7 mouse cellular contexts compared by ENCODE assay signal in the genomic region with DNA sequence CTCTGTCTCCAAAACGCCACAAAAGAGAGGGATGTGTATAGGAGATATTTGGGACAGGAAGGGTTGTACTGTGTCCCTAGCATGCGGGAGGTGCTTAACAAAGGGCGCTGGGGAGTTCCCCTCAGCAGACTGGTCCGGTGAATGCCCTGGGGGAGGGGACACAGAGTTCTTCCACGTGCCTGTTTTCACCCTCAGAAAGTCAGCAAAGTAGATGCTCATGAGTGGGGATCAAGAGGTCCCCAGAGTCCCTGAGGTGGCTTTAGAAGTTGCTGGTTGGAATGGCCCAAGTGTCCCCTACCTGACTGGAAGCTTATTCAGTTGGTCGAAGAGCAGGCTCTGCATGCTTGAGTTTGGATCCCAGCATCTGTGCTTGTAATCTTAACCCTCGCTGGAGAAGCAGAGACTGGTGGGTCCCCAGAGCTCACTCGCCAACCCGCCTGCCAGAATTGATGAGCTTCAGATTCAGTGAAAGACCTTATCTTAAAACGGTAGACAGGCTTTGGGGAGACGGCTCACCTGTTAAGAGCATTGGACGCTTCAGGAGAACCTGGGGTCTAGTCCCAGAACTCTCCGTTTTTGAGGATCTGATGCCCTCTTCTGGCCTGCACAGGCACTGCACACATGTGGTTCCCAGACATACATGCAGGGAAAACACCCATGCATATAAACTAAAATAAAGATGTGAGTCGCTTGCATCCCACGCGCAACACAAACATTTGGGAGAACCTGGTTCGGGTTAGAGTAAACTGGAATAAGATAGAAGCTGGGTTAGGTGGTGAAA. TPM values are rescaled to one million over a fixed set of nuclear protein-coding genes. Genes with fewer than 3 reads are reported as not detected.
DNase-seq lines count a peak whose midpoint lies in the region; ATAC-seq lines count a peak whose summit lies in the region.

No protein-coding gene starts in this region.

- no peak overlapping the region for H3K4me3 ChIP-seq in intestine, embryonic 14.5 days (ENCODE audit: low read depth, low read length)

- no peaks in the 10 kb centered on the region for H3K36me3 ChIP-seq in intestine, embryonic 14.5 days (ENCODE audit: control insufficient read depth, insufficient read depth, low read length)

- 24% methylated on average over 17 of the region's 17 CpGs for WGBS in intestine, embryonic 14.5 days

- H3K4me2 ChIP-seq in intestine, embryonic 14.5 days (ENCODE audit: low read length), result peak overlapping the region; percentile 26

- intact Hi-C loops in left cerebral cortex, postnatal 14 days (cut with DNase I), result loop anchor here (2.0 kb wide), 2 partner anchors 84 to 156 kb away; a partner anchor contains a TSS

- peaks cover 13% of the 10 kb centered on the region for H3K4me1 ChIP-seq in intestine, embryonic 14.5 days (replicated peaks; ENCODE audit: control insufficient read depth, insufficient read depth, low read length)

- H3K27me3 ChIP-seq in intestine, embryonic 14.5 days (replicated peaks; ENCODE audit: control insufficient read depth, insufficient read depth, low read length), result no peaks in the 10 kb centered on the region

- H3K9ac ChIP-seq in intestine, embryonic 14.5 days (ENCODE audit: low read length), result no peak overlapping the region

- ATAC-seq in intestine, embryonic 14.5 days (replicated peaks; ENCODE audit: low FRiP score, low TSS enrichment, low read depth), result peak; percentile 44; the same call in 1 of the 2 replicates
- peak; percentile 76 for ATAC-seq in megakaryocyte-erythroid progenitor cell, adult 5-6 weeks (replicated peaks; ENCODE audit: low FRiP score, low TSS enrichment, poor library complexity, severe bottlenecking)

- H3K27ac ChIP-seq in intestine, embryonic 14.5 days (ENCODE audit: low read depth), result no peak overlapping the region

- peak; percentile 74 to 79 for DNase-seq in adrenal gland, adult 18-20 months (ENCODE audit: low spot score in 2 of 2)
- DNase-seq in embryo, embryonic 10 days (ENCODE audit: low spot score), result peak; percentile 86
- peak; percentile 55 for DNase-seq in gastrocnemius, postnatal 25 days
- DNase-seq in intestine, embryonic 14.5 days (ENCODE audit: low spot score), result peak; percentile 95
- DNase-seq in left cerebral cortex, postnatal 14 days (ENCODE audit: low spot score in 2 of 2), result peak; percentile 87 to 90
- peak; percentile 59 to 67 for DNase-seq in right cerebral cortex, postnatal 36 days (ENCODE audit: low spot score in 2 of 2)

- no peaks in the 10 kb centered on the region for H3K9me3 ChIP-seq in intestine, embryonic 14.5 days (ENCODE audit: control insufficient read depth, low read length)

RNA-seq across cellular contexts. Expression of a gene that starts 6.3 kb away (rescaled TPM):
- total RNA-seq in adrenal gland, adult 18-20 months (2021), result 1 to 10 TPM in 1 of 2 experiments, under 1 TPM in 1; 0.83 to 3.0 TPM
- total RNA-seq in gastrocnemius, postnatal 25 days (2021), result 1 to 10 TPM in 1 of 2 experiments, under 1 TPM in 1; 0.99 to 1.2 TPM
- 2.3 and 2.5 TPM in 2 replicates for polyA plus RNA-seq in intestine, embryonic 14.5 days (2014; fragmentation: Nextera tagmentation; extraction: Ambion mirVana)
- total RNA-seq in left cerebral cortex, postnatal 14 days (2021), result not detected
- total RNA-seq in megakaryocyte-erythroid progenitor cell, adult 5-6 weeks (2014; fragmentation: Nextera tagmentation), result not detected in 2 replicates
- total RNA-seq in megakaryocyte-erythroid progenitor cell, adult 5-6 weeks (2017), result not detected in 2 replicates

RNA-seq across cellular contexts. Expression of a gene that starts 8.9 kb away (rescaled TPM):
- 100 to 1,000 TPM; 164 to 265 TPM for total RNA-seq in adrenal gland, adult 18-20 months (2021)
- total RNA-seq in gastrocnemius, postnatal 25 days (2021), result 10 to 100 TPM; 56.3 to 63.9 TPM
- polyA plus RNA-seq in intestine, embryonic 14.5 days (2014; fragmentation: Nextera tagmentation; extraction: Ambion mirVana), result 56.7 and 60.1 TPM in 2 replicates
- total RNA-seq in left cerebral cortex, postnatal 14 days (2021), result 10 to 100 TPM; 22.6 to 25.2 TPM
- 81.0 and 92.5 TPM in 2 replicates for total RNA-seq in megakaryocyte-erythroid progenitor cell, adult 5-6 weeks (2014; fragmentation: Nextera tagmentation)
- 23.3 and 50.0 TPM in 2 replicates for total RNA-seq in megakaryocyte-erythroid progenitor cell, adult 5-6 weeks (2017)

RNA-seq across cellular contexts. Expression of a gene that starts 34.9 kb away (rescaled TPM):
- total RNA-seq in adrenal gland, adult 18-20 months (2021), result 1 to 10 TPM; 2.5 to 2.7 TPM
- 1 to 10 TPM; 7.5 to 8.5 TPM for total RNA-seq in gastrocnemius, postnatal 25 days (2021)
- polyA plus RNA-seq in intestine, embryonic 14.5 days (2014; fragmentation: Nextera tagmentation; extraction: Ambion mirVana), result 0.97 and 1.5 TPM in 2 replicates
- total RNA-seq in left cerebral cortex, postnatal 14 days (2021), result 1 to 10 TPM; 1.0 to 2.4 TPM
- 0.27 TPM in 1 of 2 replicates, not detected in the other for total RNA-seq in megakaryocyte-erythroid progenitor cell, adult 5-6 weeks (2014; fragmentation: Nextera tagmentation)
- not detected in 2 replicates for total RNA-seq in megakaryocyte-erythroid progenitor cell, adult 5-6 weeks (2017)

RNA-seq across cellular contexts. Expression of a gene that starts 35.0 kb away (rescaled TPM):
- total RNA-seq in adrenal gland, adult 18-20 months (2021), result 10 to 100 TPM; 47.1 to 48.6 TPM
- 10 to 100 TPM; 13.8 to 19.2 TPM for total RNA-seq in gastrocnemius, postnatal 25 days (2021)
- polyA plus RNA-seq in intestine, embryonic 14.5 days (2014; fragmentation: Nextera tagmentation; extraction: Ambion mirVana), result 14.7 and 15.0 TPM in 2 replicates
- 10 to 100 TPM; 24.2 to 33.3 TPM for total RNA-seq in left cerebral cortex, postnatal 14 days (2021)
- total RNA-seq in megakaryocyte-erythroid progenitor cell, adult 5-6 weeks (2014; fragmentation: Nextera tagmentation), result 35.5 and 79.3 TPM in 2 replicates
- total RNA-seq in megakaryocyte-erythroid progenitor cell, adult 5-6 weeks (2017), result 161 and 186 TPM in 2 replicates

RNA-seq across cellular contexts. Expression of a gene that starts 50.8 kb away (rescaled TPM):
- 100 to 1,000 TPM; 272 to 283 TPM for total RNA-seq in adrenal gland, adult 18-20 months (2021)
- total RNA-seq in gastrocnemius, postnatal 25 days (2021), result 10 to 100 TPM; 60.8 to 73.2 TPM
- polyA plus RNA-seq in intestine, embryonic 14.5 days (2014; fragmentation: Nextera tagmentation; extraction: Ambion mirVana), result 192 and 204 TPM in 2 replicates
- 100 to 1,000 TPM; 109 to 110 TPM for total RNA-seq in left cerebral cortex, postnatal 14 days (2021)
- 100 and 140 TPM in 2 replicates for total RNA-seq in megakaryocyte-erythroid progenitor cell, adult 5-6 weeks (2014; fragmentation: Nextera tagmentation)
- total RNA-seq in megakaryocyte-erythroid progenitor cell, adult 5-6 weeks (2017), result 285 and 323 TPM in 2 replicates
